Mouse (Mus musculus) liver, postnatal 0 days (tissue): ENCODE data around the gene Zfp777. TPM values are rescaled to one million over a fixed set of nuclear protein-coding genes. Genes with fewer than 3 reads are reported as not detected.
A peak's percentile ranks its signal among the peaks of the same experiment; 100 is the strongest.

Experiments
- ATAC-seq: fragments of 200-750 bp; cut with Nextera tagmentation; 2 replicates; pipeline ENCODE4 v1.8.0; 2017; ENCODE audit warnings: mild to moderate bottlenecking, moderate library complexity
- DNase-seq: peaks from one replicate; pipeline ENCODE4 v3.0.0-alpha.2; 2016
- H3K27ac ChIP-seq: fragments of 300-500 bp; sonication (generic); 2 replicates; pipeline ENCODE4 v1.5.1; 2014; ENCODE audit warnings: antibody characterized with exemption, moderate library complexity, mild to moderate bottlenecking, low read depth
- H3K27me3 ChIP-seq: fragments of 300-500 bp; sonication (generic); 2 replicates; pipeline ENCODE4 v1.6.1; 2014; ENCODE audit warnings: low read length, control low read depth, mixed read lengths; ENCODE audit not compliant: insufficient read depth
- H3K36me3 ChIP-seq: fragments of 300-500 bp; sonication (generic); replicated peaks from 2 replicates; pipeline ENCODE4 v1.6.1; 2014; ENCODE audit warnings: mild to moderate bottlenecking, control low read depth, low read length, moderate library complexity, mixed read lengths; ENCODE audit not compliant: insufficient read depth
- H3K4me1 ChIP-seq: fragments of 300-500 bp; sonication (generic); 2 replicates; pipeline ENCODE4 v1.6.1; 2014; ENCODE audit warnings: antibody characterized with exemption, mild to moderate bottlenecking, control low read depth; ENCODE audit not compliant: insufficient read depth
- H3K4me2 ChIP-seq: fragments of 300-500 bp; sonication (generic); 2 replicates; pipeline ENCODE4 v1.6.1; 2014; ENCODE audit warnings: low read depth, mild to moderate bottlenecking, low read length, moderate library complexity, mixed read lengths
- H3K4me3 ChIP-seq: fragments of 300-500 bp; sonication (generic); 2 replicates; pipeline ENCODE4 v1.5.1; 2014; ENCODE audit warnings: low read depth, low read length
- H3K9ac ChIP-seq: fragments of 300-500 bp; sonication (generic); replicated peaks from 2 replicates; pipeline ENCODE4 v1.6.1; 2014; ENCODE audit warnings: mild to moderate bottlenecking, moderate library complexity
- H3K9me3 ChIP-seq: fragments of 300-500 bp; sonication (generic); 2 replicates; pipeline ENCODE4 v1.6.1; 2016; ENCODE audit warnings: mild to moderate bottlenecking, control low read depth, low read length, mixed read lengths
- CTCF ChIP-seq: sonication (generic); IDR thresholded peaks from 2 replicates; pipeline ENCODE4 v1.5.1; 2016; ENCODE audit warnings: antibody characterized with exemption, low read depth
- EP300 ChIP-seq: IDR thresholded peaks from 2 replicates; pipeline ENCODE4 v1.6.1; 2016; ENCODE audit warnings: antibody characterized with exemption, low read depth, mild to moderate bottlenecking
- WGBS: fragments of 180-500 bp; shearing (Covaris S2); extraction: QIAGEN DNeasy Blood & Tissue Kit; methylation state at CpG from one replicate; pipeline ENCODE4 v1.1.7; 2014; ENCODE audit not compliant: insufficient replicate concordance; 5-methylcytosine and 5-hydroxymethylcytosine counted together
- polyA plus RNA-seq: library from polyadenylated mRNA; unstranded; fragments of >200 nt; fragmentation: Nextera tagmentation; extraction: Ambion mirVana; gene quantifications from 2 replicates; pipeline ENCODE4 v1.2.1, GENCODE M21; 2015

Zfp777 gene
- polyA plus RNA-seq = 1.7 and 2.2 TPM in 2 replicates

GRCm38 (mm10) chr6:48048426-48049272, at the start of gene Zfp777:
Zfp777 (minus strand) TSS chr6:48048911.
- ATAC-seq = peak; percentile 88
- WGBS = under 1% methylated on average over 82 of the region's 82 CpGs

GRCm38 (mm10) chr6:48086957-48087715, 38.4 kb upstream of the Zfp777 start:
- no peak for ATAC-seq
- WGBS = 37% methylated on average over 14 of the region's 14 CpGs
- peaks cover 21% of the 10 kb centered on the region for H3K4me1 ChIP-seq
- no peak overlapping the region for H3K9ac ChIP-seq
- H3K27ac ChIP-seq = no peak overlapping the region
- TF ChIP-seq CTCF (peak; percentile 29; the same call in 1 of the 2 replicates), EP300 (no peak)
- H3K4me3 ChIP-seq = peak overlapping the region; percentile 79
- H3K4me2 ChIP-seq = peak overlapping the region; percentile 86
- no peak for DNase-seq
- no peaks in the 10 kb centered on the region for H3K9me3 ChIP-seq
- peaks cover 16% of the 10 kb centered on the region for H3K36me3 ChIP-seq
- no peaks in the 10 kb centered on the region for H3K27me3 ChIP-seq

More at GRCm38 (mm10) chr6:48048426-48049272, at the start of gene Zfp777:
- H3K4me3 ChIP-seq = peak within 1 kb of the TSS; percentile 66
- H3K27me3 ChIP-seq = no peaks in the 10 kb centered on the region
- H3K36me3 ChIP-seq = peaks cover 9% of the 10 kb centered on the region; the same call in 1 of the 2 replicates
- H3K9me3 ChIP-seq = no peaks in the 10 kb centered on the region
- H3K27ac ChIP-seq = peak within 1 kb of the TSS; percentile 89
- peak within 1 kb of the TSS; percentile 87 for H3K9ac ChIP-seq
- TF ChIP-seq CTCF = peak; percentile 58
- TF ChIP-seq EP300 = no peak
- peak within 1 kb of the TSS; percentile 87 for H3K4me2 ChIP-seq
- DNase-seq = peak; percentile 84
- peaks cover 10% of the 10 kb centered on the region for H3K4me1 ChIP-seq

- Histone ChIP-seq H3K36me3 (peaks cover 22% of the 10 kb centered on the region), H3K9ac (peak within 1 kb of the TSS; percentile 86), H3K4me3 (peak within 1 kb of the TSS; percentile 79), H3K9me3 (no peaks in the 10 kb centered on the region), H3K27ac (peak within 1 kb of the TSS; percentile 99), H3K27me3 (no peaks in the 10 kb centered on the region), H3K4me1 (peaks cover 21% of the 10 kb centered on the region), H3K4me2 (peak within 1 kb of the TSS; percentile 86)
- peak; percentile 90 for ATAC-seq
- TF ChIP-seq CTCF (peak; percentile 73), EP300 (no peak)
- DNase-seq = peak; percentile 95
- WGBS = 1% methylated on average over 36 of the region's 53 CpGs
Measured at GRCm38 (mm10) chr6:48086471-48086878, 37.8 kb upstream of the Zfp777 start, which contains the start of gene Zfp746. Zfp746 (minus strand) TSS chr6:48086593.

GRCm38 (mm10) chr6:48085521-48086404, 37.1 kb upstream of the Zfp777 start:
- peak overlapping the region; percentile 99 for H3K27ac ChIP-seq
- no peaks in the 10 kb centered on the region for H3K9me3 ChIP-seq
- peaks cover 29% of the 10 kb centered on the region for H3K36me3 ChIP-seq
- TF ChIP-seq EP300 (no peak), CTCF (peak; percentile 54)
- H3K4me3 ChIP-seq = peak overlapping the region; percentile 79
- peaks cover 21% of the 10 kb centered on the region for H3K4me1 ChIP-seq
- H3K9ac ChIP-seq = peak overlapping the region; percentile 86
- DNase-seq (peak; percentile 79), ATAC-seq (peak; percentile 82)
- H3K27me3 ChIP-seq = no peaks in the 10 kb centered on the region
- WGBS = 4% methylated on average over 49 of the region's 72 CpGs
- H3K4me2 ChIP-seq = peak overlapping the region; percentile 86

- H3K9ac ChIP-seq = no peak overlapping the region
- no peak; the same call in 1 of the 2 replicates for ATAC-seq
- peaks cover 21% of the 10 kb centered on the region for H3K4me1 ChIP-seq
- no peaks in the 10 kb centered on the region for H3K9me3 ChIP-seq
- no peaks in the 10 kb centered on the region for H3K27me3 ChIP-seq
- TF ChIP-seq CTCF = no peak
- 0 out of 2 replicates have a peak, but pooled peaks have one; percentile 27 for TF ChIP-seq EP300
- 0 out of 2 replicates have a peak overlapping the region, but pooled peaks have one; percentile 9 for H3K4me2 ChIP-seq
- 56% methylated on average over 6 of the region's 6 CpGs for WGBS
- peak overlapping the region; percentile 1; the same call in 1 of the 2 replicates for H3K27ac ChIP-seq
- no peak for DNase-seq
- H3K4me3 ChIP-seq = no peak overlapping the region
- peaks cover 44% of the 10 kb centered on the region for H3K36me3 ChIP-seq
Measured at GRCm38 (mm10) chr6:48083733-48084191, 35.1 kb upstream of the Zfp777 start.
